Mouse (Mus musculus): ENCODE results near the gene Serpinb7.
A peak's percentile ranks its signal among the peaks of the same experiment; 100 is the strongest.

The Serpinb7 gene

GRCm38 (mm10) chr1:107399355-107399754 is at the start of gene Serpinb7:
Gene Serpinb7 (plus strand): TSS chr1:107399655.
- DNase-seq = no peak

DNA sequence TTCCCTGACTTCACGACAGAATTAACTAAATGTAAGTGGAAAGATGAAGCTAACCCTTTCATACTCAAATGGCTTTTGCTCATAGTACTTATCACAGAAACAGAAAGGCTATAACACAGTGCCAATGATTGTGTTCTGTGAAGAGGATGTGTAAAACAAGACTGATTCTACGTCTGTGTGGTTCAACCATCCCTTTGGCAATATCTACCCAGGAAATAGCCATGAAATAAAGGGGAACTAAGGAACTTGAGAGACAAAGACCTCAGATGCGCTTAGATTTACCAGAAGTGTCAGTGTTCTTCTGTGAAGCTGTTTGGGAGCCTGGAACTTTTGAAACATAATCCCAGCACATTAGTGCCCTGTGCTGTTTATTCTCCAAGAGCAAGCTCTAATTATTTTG is 49.1 kb upstream of the Serpinb7 start:
- DNase-seq = no peak

DNA sequence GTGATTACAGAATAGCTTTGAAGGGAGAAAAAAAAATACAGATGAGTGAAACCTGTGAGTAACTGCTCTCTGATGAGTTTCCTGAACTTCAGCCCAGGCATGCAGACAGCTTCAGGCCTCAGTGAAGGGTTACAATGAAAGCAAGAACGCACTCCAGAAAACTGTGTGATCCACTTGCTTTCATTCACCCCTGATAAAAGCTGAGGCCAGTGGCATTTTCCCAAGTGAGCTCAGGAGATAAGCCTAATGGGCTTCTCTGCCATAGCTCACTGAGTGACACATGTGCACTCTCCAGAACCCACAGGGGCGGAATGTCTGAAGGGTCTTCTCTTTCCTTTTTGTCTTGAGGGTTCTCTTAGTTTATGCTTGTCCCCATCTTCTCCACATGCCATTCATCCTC is 48.3 kb upstream of the Serpinb7 start:
- DNase-seq = no peak

DNA sequence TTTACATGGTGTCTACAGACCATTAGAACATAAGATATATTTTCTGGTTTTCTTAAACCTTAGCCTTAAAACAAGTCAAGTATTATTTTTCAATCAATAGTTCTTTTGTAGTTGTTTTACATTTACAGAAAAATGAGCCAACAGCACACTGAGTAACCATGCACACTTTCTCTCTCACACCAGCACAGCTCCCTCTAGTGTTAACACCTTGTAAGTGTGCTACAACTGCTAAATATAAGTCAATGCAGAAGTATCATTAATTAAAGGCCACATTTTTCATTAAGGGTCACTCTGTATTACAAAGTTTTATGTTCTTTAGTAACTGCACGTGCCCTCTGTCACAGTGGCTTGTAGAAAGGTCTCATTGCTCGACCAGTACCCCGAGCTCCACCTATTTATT is 46.4 kb upstream of the Serpinb7 start:
- DNase-seq = peak; percentile 6

DNA sequence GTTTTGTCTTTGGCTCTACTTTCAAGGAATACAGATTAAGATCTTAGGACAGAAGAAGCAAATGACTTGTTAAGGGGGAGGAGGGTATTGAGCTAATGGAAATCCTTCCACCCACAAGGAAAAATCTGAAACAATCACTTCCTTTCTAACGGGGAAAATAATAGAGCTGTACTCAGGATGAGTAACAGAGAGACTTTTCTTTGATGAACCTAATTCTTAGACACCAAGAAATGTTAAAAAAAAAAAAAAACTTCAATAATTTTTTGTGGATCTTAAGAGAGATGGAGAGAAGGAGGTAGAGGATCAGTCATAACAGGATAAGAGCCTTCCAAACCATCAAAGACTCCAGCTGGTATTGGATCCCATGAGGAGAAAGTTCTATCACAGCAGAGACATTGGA is 38.6 kb upstream of the Serpinb7 start, which contains the start of gene Serpinb11:
Serpinb11 (plus strand) TSS at position 301 of the 400 bp plus-strand sequence.
- DNase-seq = no peak

- no peak for DNase-seq
Observed at GRCm38 (mm10) chr1:107365973-107366372, 33.5 kb upstream of the Serpinb7 start.

- no peak for DNase-seq
Observed at GRCm38 (mm10) chr1:107368944-107369343, 30.5 kb upstream of the Serpinb7 start.

DNA sequence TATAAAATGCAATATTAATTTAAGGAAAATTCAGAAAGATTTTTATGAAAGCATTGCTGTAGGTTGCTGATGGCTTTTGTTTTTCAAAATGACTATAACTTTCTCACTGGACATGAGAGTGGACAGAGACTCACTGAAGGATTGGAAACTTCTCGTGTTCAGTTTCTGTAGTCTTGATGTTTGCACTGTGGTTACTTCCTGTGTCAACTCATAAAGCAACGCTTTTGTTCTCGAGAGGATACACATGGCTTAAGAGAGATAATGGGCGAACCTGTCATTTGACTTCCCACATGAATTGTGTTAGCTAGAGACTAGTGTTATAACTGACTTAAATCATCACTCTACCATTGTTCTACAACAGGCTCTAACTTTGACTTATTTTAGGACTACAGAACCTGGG is 22.5 kb upstream of the Serpinb7 start:
- no peak for DNase-seq

DNA sequence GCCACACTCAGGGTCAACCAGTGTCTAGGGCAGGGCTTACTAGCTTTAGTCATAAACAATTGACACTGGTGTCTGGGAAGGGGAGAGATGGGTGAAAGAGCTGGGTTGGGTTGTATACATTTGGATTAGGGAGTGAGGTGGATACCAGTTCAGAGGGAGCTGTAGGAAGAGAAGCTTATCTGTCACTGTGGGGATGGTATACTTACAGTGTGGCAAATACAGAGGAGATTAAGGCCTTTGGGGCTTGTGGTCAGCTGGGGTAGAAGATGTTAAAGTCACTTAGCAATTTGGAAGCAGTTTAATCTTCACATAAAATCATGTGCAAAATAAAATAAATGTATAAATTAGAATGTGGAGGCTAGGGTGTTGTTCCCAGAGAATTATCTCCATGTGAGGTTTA is 21.1 kb upstream of the Serpinb7 start:
- no peak for DNase-seq

DNA sequence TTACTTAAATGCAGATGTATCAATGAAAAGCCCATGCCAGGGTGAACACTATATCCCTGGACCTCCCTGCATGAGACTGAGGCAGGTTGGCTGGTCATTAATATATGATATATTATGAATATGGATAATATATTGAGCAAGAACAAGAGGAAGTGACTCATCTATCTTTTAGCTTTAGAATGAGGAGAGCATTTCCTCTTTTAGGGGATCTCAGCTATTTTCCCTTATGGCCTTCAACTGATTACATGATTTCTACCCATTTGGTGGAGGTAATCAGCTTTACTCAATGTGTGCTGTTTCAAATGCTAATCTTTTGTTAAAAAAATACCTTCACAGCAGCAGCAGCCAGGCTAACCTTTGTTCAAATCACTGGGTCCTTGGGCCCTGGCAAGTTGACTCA is 18.0 kb upstream of the Serpinb7 start:
- DNase-seq = no peak

DNA sequence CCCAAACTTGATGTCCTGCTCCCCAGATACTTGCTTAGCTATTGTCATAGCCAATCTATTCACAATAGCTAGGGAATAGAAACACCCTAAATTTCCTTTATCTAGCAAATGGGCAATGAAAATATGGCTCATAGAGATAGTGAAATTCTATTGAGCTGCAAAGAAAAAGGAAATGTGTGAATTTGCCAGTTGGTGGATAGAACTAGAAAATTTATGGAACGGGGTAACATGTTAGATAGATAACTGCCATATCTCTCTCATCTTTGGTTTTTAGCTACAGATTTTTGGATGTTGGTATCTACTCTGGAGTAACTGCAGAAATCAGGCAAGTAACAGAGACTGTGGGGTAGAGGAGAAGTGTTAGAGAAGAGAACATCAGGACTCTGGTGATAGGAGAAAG is 17.1 kb upstream of the Serpinb7 start:
- DNase-seq = no peak

GRCm38 (mm10) chr1:107384532-107384931 is 14.9 kb upstream of the Serpinb7 start:
- no peak for DNase-seq

GRCm38 (mm10) chr1:107389753-107390152 is 9.7 kb upstream of the Serpinb7 start:
- no peak for DNase-seq

DNA sequence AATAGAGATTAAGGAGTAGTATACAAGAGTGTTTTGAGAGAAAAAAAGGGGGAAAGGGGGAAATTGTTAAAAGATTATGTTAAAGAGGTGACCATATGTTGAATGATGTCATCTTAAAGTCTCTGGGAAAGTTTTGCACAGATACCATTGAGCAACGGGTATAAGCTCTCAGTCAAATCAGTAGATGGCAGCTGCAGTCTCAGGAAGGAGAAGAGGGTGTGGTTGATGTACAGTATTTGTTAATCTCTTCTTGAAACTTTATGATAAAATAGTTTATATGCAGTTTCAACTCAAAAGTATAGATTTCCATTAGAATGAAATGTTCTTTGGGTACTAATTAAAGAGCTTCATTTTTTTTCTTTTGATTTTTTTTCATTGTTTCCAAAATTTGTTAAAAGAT is 2.0 kb upstream of the Serpinb7 start:
- DNase-seq = no peak

- no peak for DNase-seq
Observed at GRCm38 (mm10) chr1:107402082-107402481, 2.6 kb downstream of the Serpinb7 start.

GRCm38 (mm10) chr1:107414650-107415049 is 15.2 kb downstream of the Serpinb7 start:
- DNase-seq = no peak

- no peak for DNase-seq
Observed at GRCm38 (mm10) chr1:107422487-107422886, 23.0 kb downstream of the Serpinb7 start.

- DNase-seq = no peak
Observed at GRCm38 (mm10) chr1:107431253-107431652, 31.8 kb downstream of the Serpinb7 start.

GRCm38 (mm10) chr1:107435528-107435927 is 36.1 kb downstream of the Serpinb7 start:
- no peak for DNase-seq

DNA sequence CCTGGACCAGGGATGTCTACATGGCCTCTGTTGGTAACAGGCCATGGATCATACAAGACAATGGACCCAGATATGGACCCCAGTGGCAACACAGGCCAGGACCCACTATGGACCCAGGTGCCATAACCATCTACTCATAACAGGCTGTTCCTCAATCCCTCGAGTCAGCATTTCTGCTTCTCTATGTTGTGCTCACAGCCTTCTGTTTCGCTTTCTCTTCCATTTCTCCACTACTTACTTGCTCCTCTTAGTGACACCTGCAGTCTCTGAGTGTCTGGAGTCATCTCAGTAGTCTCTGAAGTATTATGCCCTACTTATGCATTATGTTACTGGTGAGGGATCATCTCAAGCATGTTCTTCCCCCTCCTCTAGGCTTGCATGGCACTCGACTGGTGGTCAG is 40.0 kb downstream of the Serpinb7 start:
- DNase-seq = no peak

DNA sequence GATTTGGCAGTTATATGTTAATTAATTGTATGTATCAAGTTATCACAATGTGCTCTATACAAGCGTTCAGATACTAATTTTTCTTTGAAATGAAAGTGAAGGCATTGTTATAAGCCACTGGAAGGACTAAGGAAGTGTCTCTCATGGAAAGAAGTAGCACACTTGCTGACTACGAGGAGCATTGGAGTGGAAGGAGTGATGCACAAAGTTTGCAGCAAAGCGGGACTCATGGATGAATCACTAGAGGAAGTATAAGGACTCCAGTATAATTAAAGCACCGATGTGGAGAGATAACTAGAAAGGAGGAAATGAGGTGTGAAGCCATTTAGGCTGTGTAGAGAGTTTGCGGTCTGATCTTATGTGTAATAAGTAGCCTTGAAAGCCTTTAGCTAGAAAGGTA is 45.9 kb downstream of the Serpinb7 start:
- no peak for DNase-seq

- no peak for DNase-seq
Observed at GRCm38 (mm10) chr1:107447228-107447931, 47.9 kb downstream of the Serpinb7 start.

DNA sequence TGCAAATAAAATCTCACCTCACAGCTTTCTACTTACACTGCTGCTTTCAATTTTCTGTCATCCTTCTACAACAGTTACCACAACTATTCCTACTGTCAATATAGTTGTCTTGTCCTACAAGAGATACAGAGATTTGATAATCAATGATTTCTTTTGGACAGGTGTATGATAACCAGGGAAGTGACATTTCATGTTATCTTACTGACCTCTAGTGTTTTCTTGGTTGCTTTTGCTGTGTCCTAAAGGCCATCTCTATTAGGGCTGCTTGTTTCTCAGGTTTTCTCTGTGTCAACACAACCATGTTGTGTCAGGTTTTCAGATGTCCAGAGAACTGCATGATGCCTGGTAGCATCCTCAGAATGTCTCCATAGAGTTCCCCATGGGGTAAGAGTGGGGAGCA is 80.5 kb downstream of the Serpinb7 start:
- DNase-seq = no peak

GRCm38 (mm10) chr1:107481452-107481851 is 82.0 kb downstream of the Serpinb7 start:
- peak; percentile 79 for DNase-seq

- no peak for DNase-seq
Observed at GRCm38 (mm10) chr1:107489577-107489976, 90.1 kb downstream of the Serpinb7 start.
